Mouse (Mus musculus) midbrain, postnatal 0 days (tissue): ENCODE data around the gene Gng7. TPM values are rescaled to one million over a fixed set of nuclear protein-coding genes. Genes with fewer than 3 reads are reported as not detected.

ENCODE experiments used
- ATAC-seq: fragments of 200-750 bp; cut with Nextera tagmentation; 2 replicates; pipeline ENCODE4 v1.8.0; 2017; ENCODE audit warnings: moderate number of reproducible peaks, mild to moderate bottlenecking, moderate TSS enrichment, moderate library complexity; ENCODE audit not compliant: low FRiP score
- DNase-seq: peaks from one replicate; pipeline ENCODE4 v3.0.0-alpha.2; 2015; ENCODE audit warnings: low spot score
- H3K27ac ChIP-seq: fragments of 300-500 bp; sonication (generic); 2 replicates; pipeline ENCODE4 v1.5.1; 2014; ENCODE audit warnings: low read depth, mild to moderate bottlenecking, low read length, mixed read lengths
- H3K27me3 ChIP-seq: fragments of 300-500 bp; sonication (generic); 2 replicates; pipeline ENCODE4 v1.6.1; 2014; ENCODE audit warnings: low read length, control low read depth, mixed read lengths; ENCODE audit not compliant: insufficient read depth
- H3K36me3 ChIP-seq: fragments of 300-500 bp; sonication (generic); 2 replicates; pipeline ENCODE4 v1.6.1; 2014; ENCODE audit warnings: low read length, control low read depth, mixed read lengths; ENCODE audit not compliant: insufficient read depth
- H3K4me1 ChIP-seq: fragments of 300-500 bp; sonication (generic); 2 replicates; pipeline ENCODE4 v1.6.1; 2014; ENCODE audit warnings: mild to moderate bottlenecking, control low read depth, antibody characterized with exemption, low read length, mixed read lengths; ENCODE audit not compliant: insufficient read depth
- H3K4me2 ChIP-seq: fragments of 300-500 bp; sonication (generic); 2 replicates; pipeline ENCODE4 v1.6.1; 2014; ENCODE audit warnings: low read depth, mild to moderate bottlenecking, low read length, mixed read lengths; ENCODE audit not compliant: poor library complexity, severe bottlenecking
- H3K4me3 ChIP-seq: fragments of 300-500 bp; sonication (generic); 2 replicates; pipeline ENCODE4 v1.5.1; 2014; ENCODE audit warnings: low read depth, mild to moderate bottlenecking, low read length, moderate library complexity
- H3K9ac ChIP-seq: fragments of 300-500 bp; sonication (generic); replicated peaks from 2 replicates; pipeline ENCODE4 v1.6.1; 2014; ENCODE audit warnings: mild to moderate bottlenecking, low read length, moderate library complexity, mixed read lengths; ENCODE audit not compliant: poor library complexity, severe bottlenecking
- H3K9me3 ChIP-seq: fragments of 300-500 bp; sonication (generic); 2 replicates; pipeline ENCODE4 v1.6.1; 2016; ENCODE audit warnings: low read length, control low read depth
- CTCF ChIP-seq: IDR thresholded peaks from 2 replicates; pipeline ENCODE4 v1.5.1; 2016; ENCODE audit warnings: antibody characterized with exemption, mild to moderate bottlenecking
- WGBS: fragments of 180-500 bp; shearing (Covaris S2); extraction: QIAGEN DNeasy Blood & Tissue Kit; methylation state at CpG from one replicate; pipeline ENCODE4 v1.1.7; 2014; 5-methylcytosine and 5-hydroxymethylcytosine counted together
- polyA plus RNA-seq: library from polyadenylated mRNA; unstranded; fragments of >200 nt; fragmentation: Nextera tagmentation; extraction: Ambion mirVana; gene quantifications from 2 replicates; pipeline ENCODE4 v1.2.1, GENCODE M21; 2015
- total RNA-seq: library from RNA; depleted of rRNA; stranded (reverse); fragments of >200 nt; gene quantifications from 2 replicates; pipeline ENCODE4 v1.2.3, GENCODE M21; 2014

Gene Gng7
- total and polyA plus RNA-seq, 2 experiments from 2014 or later: 29.5 to 40.7 TPM

GRCm38 (mm10) chr10:80984223-80984622 is 30.5 kb downstream of the Gng7 start:
- ATAC-seq: no peak
- no peak for TF ChIP-seq CTCF
- Histone ChIP-seq H3K4me3 (no peak overlapping the region), H3K27ac (no peak overlapping the region), H3K9ac (no peak overlapping the region), H3K4me1 (peaks cover 6% of the 10 kb centered on the region; the same call in 1 of the 2 replicates), H3K9me3 (no peaks in the 10 kb centered on the region), H3K27me3 (peaks cover 19% of the 10 kb centered on the region), H3K36me3 (no peaks in the 10 kb centered on the region), H3K4me2 (no peak overlapping the region)
- DNase-seq: no peak
- 92% methylated on average over 12 of the region's 12 CpGs for WGBS

- H3K4me3 ChIP-seq: no peak overlapping the region
- DNase-seq (no peak), ATAC-seq (no peak)
- H3K4me1 ChIP-seq: peaks cover 6% of the 10 kb centered on the region; the same call in 1 of the 2 replicates
- peaks cover 19% of the 10 kb centered on the region for H3K27me3 ChIP-seq
- no peaks in the 10 kb centered on the region for H3K9me3 ChIP-seq
- TF ChIP-seq CTCF: no peak
- H3K27ac ChIP-seq: no peak overlapping the region
- WGBS: 83% methylated on average over 4 of the region's 4 CpGs
- no peaks in the 10 kb centered on the region for H3K36me3 ChIP-seq
- no peak overlapping the region for H3K4me2 ChIP-seq
- no peak overlapping the region for H3K9ac ChIP-seq
Measured at GRCm38 (mm10) chr10:80982381-80982780, 32.4 kb downstream of the Gng7 start.

GRCm38 (mm10) chr10:80981564-80982112 is 33.1 kb downstream of the Gng7 start:
- ATAC-seq (no peak), DNase-seq (no peak)
- H3K4me1 ChIP-seq: peaks cover 6% of the 10 kb centered on the region; the same call in 1 of the 2 replicates
- 59% methylated on average over 7 of the region's 7 CpGs for WGBS
- H3K4me2 ChIP-seq: no peak overlapping the region
- H3K27ac ChIP-seq: no peak overlapping the region
- peaks cover 14% of the 10 kb centered on the region for H3K27me3 ChIP-seq
- H3K36me3 ChIP-seq: no peaks in the 10 kb centered on the region
- H3K9me3 ChIP-seq: no peaks in the 10 kb centered on the region
- TF ChIP-seq CTCF: no peak
- H3K4me3 ChIP-seq: no peak overlapping the region
- no peak overlapping the region for H3K9ac ChIP-seq

GRCm38 (mm10) chr10:80975478-80975877 is 39.3 kb downstream of the Gng7 start:
- no peak overlapping the region for H3K4me3 ChIP-seq
- H3K27ac ChIP-seq: no peak overlapping the region
- no peak overlapping the region for H3K9ac ChIP-seq
- no peaks in the 10 kb centered on the region for H3K27me3 ChIP-seq
- WGBS: 91% methylated on average over 11 of the region's 11 CpGs
- no peak for TF ChIP-seq CTCF
- DNase-seq (no peak), ATAC-seq (no peak)
- H3K4me1 ChIP-seq: 0 out of 2 replicates have a peak, but pooled peaks cover 3% of the 10 kb centered on the region
- H3K36me3 ChIP-seq: no peaks in the 10 kb centered on the region
- no peaks in the 10 kb centered on the region for H3K9me3 ChIP-seq
- H3K4me2 ChIP-seq: no peak overlapping the region

- 81% methylated on average over 1 of the region's 1 CpGs for WGBS
- no peak for TF ChIP-seq CTCF
- Histone ChIP-seq H3K4me2 (no peak overlapping the region), H3K9ac (no peak overlapping the region), H3K4me1 (0 out of 2 replicates have a peak, but pooled peaks cover 3% of the 10 kb centered on the region), H3K4me3 (no peak overlapping the region), H3K27ac (no peak overlapping the region), H3K9me3 (no peaks in the 10 kb centered on the region), H3K36me3 (no peaks in the 10 kb centered on the region), H3K27me3 (no peaks in the 10 kb centered on the region)
- ATAC-seq (no peak), DNase-seq (no peak)
Measured at GRCm38 (mm10) chr10:80973722-80974121, 41.0 kb downstream of the Gng7 start.

GRCm38 (mm10) chr10:80972071-80972987 is 42.4 kb downstream of the Gng7 start:
- no peaks in the 10 kb centered on the region for H3K9me3 ChIP-seq
- no peak for TF ChIP-seq CTCF
- H3K9ac ChIP-seq: no peak overlapping the region
- DNase-seq (peak; percentile 74), ATAC-seq (no peak)
- H3K27me3 ChIP-seq: no peaks in the 10 kb centered on the region
- H3K4me1 ChIP-seq: 0 out of 2 replicates have a peak, but pooled peaks cover 3% of the 10 kb centered on the region
- H3K4me2 ChIP-seq: no peak overlapping the region
- H3K4me3 ChIP-seq: no peak overlapping the region
- WGBS: 53% methylated on average over 11 of the region's 11 CpGs
- no peak overlapping the region for H3K27ac ChIP-seq
- H3K36me3 ChIP-seq: no peaks in the 10 kb centered on the region
